Mouse (Mus musculus) gastrocnemius, postnatal 36 days (tissue): ENCODE data around the gene Msh6. TPM values are rescaled to one million over a fixed set of nuclear protein-coding genes. Genes with fewer than 3 reads are reported as not detected.
"Not testable (repeated sequence)": the region's sequence is repeated elsewhere in the genome, so short reads cannot be mapped to it uniquely, and the experiment has no call there.

Experiments used
- DNase-seq, 2 experiments: peaks; one replicate each; pipeline ENCODE4 v3.0.0; 2022
- intact Hi-C: fragments of 180-260 bp; cut with DNase I; formaldehyde crosslinking; loops from one replicate; pipeline ENCODE4 v1.15.1; 2025
- total RNA-seq, 2 experiments: library from RNA; stranded (reverse); gene quantifications; 2 replicates each; pipeline ENCODE4 v1.2.3; 2021

Gene Msh6
- total RNA-seq, 2 experiments from 2014 or later = 4.1 to 5.0 TPM

GRCm38 (mm10) chr17:87976154-87976806 is 1.4 kb downstream of the Msh6 start:
- intact Hi-C loops = loop anchor here (10.0 kb wide), 1 partner anchor 89 kb away; the partner anchor contains the start of gene Fbxo11
- DNase-seq = no peak

- DNase-seq = not testable (repeated sequence)
- intact Hi-C loops = loop anchor here (10.0 kb wide), 1 partner anchor 88 kb away; the partner anchor contains the start of gene Fbxo11
Observed at GRCm38 (mm10) chr17:87976927-87977326, 2.1 kb downstream of the Msh6 start.

- intact Hi-C loops = loop anchor here (10.0 kb wide), 1 partner anchor 85 kb away; the partner anchor contains the start of gene Fbxo11
- not testable (repeated sequence) for DNase-seq
Observed at GRCm38 (mm10) chr17:87979696-87980095, 4.8 kb downstream of the Msh6 start.

GRCm38 (mm10) chr17:87982112-87982511 is 7.2 kb downstream of the Msh6 start:
- intact Hi-C loops = no loop called here

GRCm38 (mm10) chr17:87983313-87983712 is 8.5 kb downstream of the Msh6 start:
- intact Hi-C loops = no loop called here
- DNase-seq = no peak

More at GRCm38 (mm10) chr17:87982112-87982511, 7.2 kb downstream of the Msh6 start:
- DNase-seq = no peak

GRCm38 (mm10) chr17:87984440-87985214 is 9.8 kb downstream of the Msh6 start:
- intact Hi-C loops = no loop called here
- no peak for DNase-seq

GRCm38 (mm10) chr17:87985916-87986315 is 11.1 kb downstream of the Msh6 start:
- intact Hi-C loops = no loop called here
- DNase-seq = no peak

- DNase-seq = no peak
- intact Hi-C loops = no loop called here
Observed at GRCm38 (mm10) chr17:87987507-87987906, 12.6 kb downstream of the Msh6 start.

GRCm38 (mm10) chr17:87992154-87992553 is 17.3 kb downstream of the Msh6 start:
- no peak for DNase-seq
- intact Hi-C loops = no loop called here

- no peak for DNase-seq
- intact Hi-C loops = no loop called here
Observed at GRCm38 (mm10) chr17:87993338-87993737, 18.5 kb downstream of the Msh6 start.

- DNase-seq = no peak
- intact Hi-C loops = loop anchor here (1.0 kb wide), 1 partner anchor 18 kb away; no protein-coding TSS in a partner anchor
Observed at GRCm38 (mm10) chr17:87997808-87998207, 22.9 kb downstream of the Msh6 start.

GRCm38 (mm10) chr17:88004892-88005291 is 30.0 kb downstream of the Msh6 start:
- no peak for DNase-seq
- intact Hi-C loops = no loop called here

- no peak for DNase-seq
Observed at GRCm38 (mm10) chr17:88006956-88007355, 32.1 kb downstream of the Msh6 start.

GRCm38 (mm10) chr17:88014456-88014855 is 39.6 kb downstream of the Msh6 start:
- no peak for DNase-seq
- intact Hi-C loops = no loop called here

More at GRCm38 (mm10) chr17:88006956-88007355, 32.1 kb downstream of the Msh6 start:
- intact Hi-C loops = no loop called here

GRCm38 (mm10) chr17:88016027-88016426 is 41.2 kb downstream of the Msh6 start:
- not testable (repeated sequence) for DNase-seq
- intact Hi-C loops = loop anchor here (1.0 kb wide), 1 partner anchor 19 kb away; no protein-coding TSS in a partner anchor

GRCm38 (mm10) chr17:88023924-88024323 is 49.1 kb downstream of the Msh6 start:
- intact Hi-C loops = loop anchor here (10.0 kb wide), 1 partner anchor 491 kb away; no protein-coding TSS in a partner anchor
- no peak for DNase-seq

- no peak for DNase-seq
- intact Hi-C loops = loop anchor here (5.0 to 10.0 kb wide), 2 partner anchors 42 to 490 kb away; partner anchors contain the start of gene Fbxo11
Observed at GRCm38 (mm10) chr17:88025227-88025626, 50.4 kb downstream of the Msh6 start.

GRCm38 (mm10) chr17:88029194-88029970 is 54.5 kb downstream of the Msh6 start:
- intact Hi-C loops = loop anchor here (2.0 to 10.0 kb wide), 3 partner anchors 38 to 485 kb away; partner anchors contain the start of gene Fbxo11

GRCm38 (mm10) chr17:88031755-88032154 is 56.9 kb downstream of the Msh6 start:
- intact Hi-C loops = no loop called here
- no peak for DNase-seq

More at GRCm38 (mm10) chr17:88029194-88029970, 54.5 kb downstream of the Msh6 start:
- DNase-seq = no peak

GRCm38 (mm10) chr17:88034418-88034817 is 59.6 kb downstream of the Msh6 start:
- intact Hi-C loops = no loop called here
- no peak for DNase-seq
